Mouse (Mus musculus) T-cell, adult 2 months (primary cell): ENCODE measurements around the gene Gm45618.

ENCODE experiments used
- DNase-seq: peaks from one replicate; pipeline ENCODE4 v3.0.0; 2022; ENCODE audit warnings: low spot score

The Gm45618 gene

DNA sequence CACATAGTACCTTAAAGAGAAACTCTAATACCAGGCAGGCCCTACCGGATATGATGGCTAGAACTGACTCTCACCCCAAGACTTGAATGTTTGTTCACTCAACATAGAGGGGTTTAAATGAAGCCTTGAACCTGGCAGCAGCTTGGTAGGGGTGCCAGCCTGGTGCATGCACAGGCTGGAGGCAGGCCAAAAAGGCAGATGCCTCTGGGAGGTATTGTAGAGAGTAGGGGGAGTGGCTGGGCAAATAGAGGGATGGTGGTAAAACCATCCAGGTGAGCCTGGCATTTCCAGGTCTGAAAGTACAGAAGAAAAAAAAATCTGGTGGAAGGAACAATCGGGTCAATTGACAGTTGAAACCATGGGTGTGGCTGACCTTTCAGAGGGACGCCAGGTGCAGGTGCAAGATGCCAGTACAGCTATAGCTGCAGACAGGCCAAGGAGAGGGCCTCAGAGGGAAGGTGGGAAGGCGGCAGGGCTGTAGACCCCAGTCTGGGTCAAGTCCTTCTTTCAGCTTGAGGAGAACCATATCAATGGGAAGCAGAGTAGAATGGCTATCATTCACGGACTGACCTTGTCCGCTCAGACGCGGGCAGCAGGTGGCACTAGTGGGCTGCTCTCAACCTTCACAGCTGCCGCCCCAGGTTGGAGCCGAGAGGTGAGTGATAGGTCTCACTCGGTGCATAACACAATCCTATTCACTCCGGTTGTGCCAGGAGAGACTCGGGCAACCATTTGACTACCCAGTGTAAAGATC, 49.9 kb downstream of the Gm45618 start:
- DNase-seq = peak; percentile 55
